Mouse (Mus musculus) embryonic fibroblast, embryonic 13.5 days (primary cell): ENCODE measurements at regions not wholly inside any gene's neighbourhood (a gene's known extent, or its start where the extent isn't known, plus 50 kb on each side); places are given as distances from the start of the nearest gene placed in this dataset.

Experiments used
- H3K27ac ChIP-seq: 2 replicates; pipeline ENCODE4 v1.5.1; 2012; ENCODE audit warnings: low read length, control low read depth, inconsistent platforms; ENCODE audit not compliant: insufficient read depth
- H3K4me1 ChIP-seq: 2 replicates; pipeline ENCODE4 v1.6.1; 2011; ENCODE audit warnings: low read length; ENCODE audit not compliant: control insufficient read depth, insufficient read depth
- H3K4me3 ChIP-seq: 2 replicates; pipeline ENCODE4 v1.5.1; 2011; ENCODE audit warnings: mild to moderate bottlenecking, control low read depth, low read length; ENCODE audit not compliant: insufficient read depth
- CTCF ChIP-seq: IDR thresholded peaks from 2 replicates; pipeline ENCODE4 v1.5.1; 2011; ENCODE audit warnings: mild to moderate bottlenecking, control low read depth, low read length, moderate library complexity, borderline replicate concordance; ENCODE audit not compliant: insufficient read depth
- POLR2A ChIP-seq: IDR thresholded peaks from 2 replicates; pipeline ENCODE4 v1.6.1; 2011; ENCODE audit warnings: low read depth, mild to moderate bottlenecking, control low read depth, low read length, moderate library complexity

DNA sequence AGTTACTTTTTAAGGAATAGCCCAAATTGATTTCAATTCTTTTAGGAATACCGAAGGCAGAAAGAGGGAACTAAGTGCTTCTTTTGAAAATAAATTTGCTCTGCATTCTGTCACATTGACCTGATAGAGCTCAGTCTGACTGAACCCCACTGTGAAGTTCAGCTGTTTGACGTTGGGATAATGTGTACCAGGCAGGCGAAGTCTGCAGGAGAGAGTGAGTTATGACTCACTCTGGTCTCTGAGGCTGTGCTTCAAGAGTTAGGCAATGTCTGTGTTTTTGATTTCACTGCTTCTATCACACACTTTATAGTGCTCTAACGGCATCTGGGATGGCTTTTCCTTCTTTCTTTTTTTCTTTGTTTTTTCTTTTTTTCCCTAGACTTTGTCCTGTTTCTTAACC lies 283.5 kb downstream of the Naf1 start:
- H3K4me3 ChIP-seq: no peak overlapping the region
- H3K27ac ChIP-seq: no peak overlapping the region
- TF ChIP-seq CTCF (no peak), POLR2A (no peak)
- H3K4me1 ChIP-seq: no peaks in the 10 kb centered on the region

DNA sequence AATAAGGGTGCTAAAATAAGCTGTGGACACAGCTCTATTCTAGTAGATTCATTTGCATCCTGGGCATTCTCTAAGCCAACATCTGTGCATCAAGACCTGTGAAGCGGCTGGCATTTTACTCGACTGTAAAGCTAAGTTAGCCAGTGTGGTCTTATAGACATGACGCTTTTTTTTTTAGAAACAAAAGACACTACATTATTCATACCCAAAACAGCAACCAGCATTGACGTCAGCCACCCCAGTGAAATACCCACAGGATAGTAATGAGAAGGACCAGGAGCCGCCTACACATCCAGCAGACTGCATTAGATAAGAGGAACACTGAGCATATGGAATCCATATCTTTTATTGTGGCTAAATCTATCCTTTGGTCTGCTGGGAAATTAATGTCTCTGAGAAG lies 321.7 kb downstream of the Naf1 start:
- no peak overlapping the region for H3K4me3 ChIP-seq
- no peak overlapping the region for H3K27ac ChIP-seq
- no peaks in the 10 kb centered on the region for H3K4me1 ChIP-seq
- TF ChIP-seq POLR2A (no peak), CTCF (no peak)

DNA sequence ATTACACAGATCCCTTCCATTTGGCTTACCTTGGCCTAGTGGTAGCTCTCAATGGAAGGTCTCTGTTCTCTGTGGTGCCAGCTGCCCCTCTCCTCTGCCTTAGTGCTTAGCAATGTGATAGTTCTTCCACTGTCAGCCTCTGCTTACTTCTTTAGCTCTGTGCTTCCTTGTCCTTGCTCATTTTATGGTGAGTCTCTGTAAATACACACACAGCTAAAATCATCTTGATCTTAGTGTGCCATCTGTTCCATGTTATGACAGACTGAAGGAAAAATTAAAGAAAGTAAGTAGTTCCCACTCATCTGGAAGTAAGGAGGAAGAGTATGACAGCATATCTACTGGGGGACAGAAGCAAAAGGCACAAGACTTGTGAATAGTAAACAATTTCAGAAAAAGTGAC lies 324.4 kb upstream of the Nat3 start:
- TF ChIP-seq CTCF: no peak
- TF ChIP-seq POLR2A: no peak
- no peak overlapping the region for H3K27ac ChIP-seq
- H3K4me3 ChIP-seq: no peak overlapping the region
- no peaks in the 10 kb centered on the region for H3K4me1 ChIP-seq

DNA sequence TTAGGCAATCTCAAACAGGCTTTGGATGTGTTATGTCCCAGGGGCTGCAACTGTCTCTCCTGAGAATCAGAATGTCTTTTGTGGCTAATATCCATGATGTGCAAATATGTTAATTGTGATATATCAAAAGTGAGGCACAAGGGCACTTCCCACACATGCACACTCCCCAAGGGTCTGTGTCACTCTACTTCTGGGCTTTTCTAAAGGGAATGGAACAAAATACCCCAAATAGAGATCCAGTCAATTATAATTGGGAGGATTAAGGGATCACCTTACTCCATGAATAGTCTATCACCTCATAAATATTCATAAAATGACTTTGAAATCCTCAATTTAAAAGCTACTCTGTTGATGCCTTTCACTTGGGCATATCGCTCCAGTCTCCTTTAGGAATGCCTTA lies 317.6 kb upstream of the Nat3 start:
- TF ChIP-seq CTCF (no peak), POLR2A (no peak)
- H3K4me1 ChIP-seq: peaks cover 2% of the 10 kb centered on the region; the same call in 1 of the 2 replicates
- no peak overlapping the region for H3K4me3 ChIP-seq
- H3K27ac ChIP-seq: no peak overlapping the region

DNA sequence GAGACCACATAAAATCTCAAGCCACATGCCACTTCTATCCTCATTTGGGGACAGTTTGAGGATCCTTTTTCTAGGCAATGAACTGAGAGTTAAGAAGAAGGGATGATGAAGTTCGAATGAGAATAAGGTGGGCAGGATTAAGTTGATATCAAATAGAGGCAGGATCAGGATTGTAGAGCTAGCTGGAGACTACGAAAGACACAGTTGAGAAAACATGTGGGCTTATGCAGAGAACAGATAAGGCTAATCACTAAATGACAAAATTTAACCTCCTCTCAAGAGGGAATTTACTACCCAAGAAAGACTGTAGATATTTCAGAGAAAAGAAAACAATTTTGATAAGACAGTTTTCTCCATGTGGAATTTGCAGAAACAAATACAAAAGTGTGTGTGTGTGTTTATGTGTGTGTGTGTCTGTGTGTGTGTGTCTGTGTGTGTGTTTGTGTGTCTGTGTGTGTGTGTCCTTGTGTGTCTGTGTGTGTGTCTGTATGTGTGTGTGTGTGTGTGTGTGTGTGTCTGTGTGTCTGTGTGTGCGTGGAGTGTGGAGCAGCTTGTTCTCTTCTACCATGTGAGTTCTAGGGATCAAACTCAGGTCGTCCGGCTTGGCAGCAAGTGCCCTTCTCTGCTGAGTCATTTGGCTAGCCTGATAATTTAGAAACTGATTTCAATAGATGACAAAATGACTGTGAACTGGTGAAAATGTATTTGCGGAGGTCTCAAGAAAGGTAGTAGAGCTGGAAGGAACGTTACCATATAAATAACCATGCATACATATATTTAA lies 291.5 kb upstream of the Nat3 start:
- TF ChIP-seq CTCF (no peak), POLR2A (no peak)
- Histone ChIP-seq H3K4me1 (no peaks in the 10 kb centered on the region), H3K27ac (no peak overlapping the region), H3K4me3 (no peak overlapping the region)

DNA sequence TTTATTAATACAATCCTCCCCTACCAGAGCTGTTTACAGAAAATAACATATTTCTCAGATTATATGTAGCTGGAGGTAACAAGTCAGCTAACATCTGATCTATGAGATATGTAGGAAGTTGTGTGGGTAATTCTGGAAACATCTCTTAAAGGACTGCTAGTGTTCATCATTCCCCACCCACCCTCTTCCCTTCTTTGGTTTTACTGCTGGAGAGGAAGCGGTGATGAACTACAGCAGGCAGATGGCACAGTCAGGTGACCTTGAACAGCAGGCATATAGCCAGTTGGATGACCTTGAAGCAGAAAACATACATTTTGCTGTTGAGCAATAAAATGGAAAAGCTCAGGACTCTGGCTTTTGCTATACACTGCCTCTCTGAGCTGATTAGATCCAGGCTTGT lies 284.7 kb upstream of the Nat3 start:
- TF ChIP-seq CTCF: no peak
- TF ChIP-seq POLR2A: no peak
- Histone ChIP-seq H3K27ac (no peak overlapping the region), H3K4me1 (no peaks in the 10 kb centered on the region), H3K4me3 (no peak overlapping the region)

DNA sequence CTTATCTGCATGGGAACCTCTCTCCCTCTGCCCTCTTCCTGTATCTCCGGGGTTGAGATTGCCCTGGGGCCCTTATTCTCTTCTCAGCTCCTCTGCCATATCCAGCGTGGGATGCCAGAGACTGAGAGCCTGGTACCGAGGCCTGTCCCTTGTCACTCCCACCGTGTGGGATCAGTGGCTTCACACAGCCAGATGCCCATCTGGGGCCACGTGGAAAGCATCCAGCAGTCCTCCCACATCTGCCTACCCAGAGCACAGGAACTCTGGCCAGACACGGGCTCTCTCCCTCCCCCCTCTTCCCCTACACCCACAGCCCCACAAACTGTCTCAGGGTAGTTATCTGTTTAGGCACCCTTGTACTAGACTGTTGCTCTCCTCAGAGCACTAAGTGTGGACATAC lies 244.9 kb upstream of the Nat3 start:
- Histone ChIP-seq H3K4me3 (no peak overlapping the region), H3K4me1 (peaks cover 4% of the 10 kb centered on the region; the same call in 1 of the 2 replicates), H3K27ac (no peak overlapping the region)
- no peak for TF ChIP-seq CTCF
- TF ChIP-seq POLR2A: no peak

DNA sequence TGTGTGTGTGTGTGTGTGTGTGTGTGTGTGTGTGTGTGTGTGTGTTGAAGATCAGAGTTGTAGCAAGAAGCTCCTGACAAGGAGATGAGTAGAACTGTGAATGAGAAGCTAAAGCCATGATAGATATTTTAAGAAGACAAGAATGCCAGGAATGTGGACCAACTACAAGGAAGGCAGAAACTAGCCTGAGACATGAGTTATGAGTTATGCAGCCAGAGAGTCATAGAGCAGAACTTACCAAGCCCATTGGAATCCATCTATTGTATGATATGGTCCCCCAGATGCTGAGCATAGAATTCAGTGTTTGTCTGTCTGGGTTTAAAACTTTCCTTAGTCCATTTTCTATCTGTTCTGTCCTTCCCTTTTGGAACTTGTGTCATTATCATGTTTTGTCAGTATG lies 244.2 kb upstream of the Nat3 start:
- no peak overlapping the region for H3K4me3 ChIP-seq
- peak overlapping the region; percentile 60; the same call in 1 of the 2 replicates for H3K27ac ChIP-seq
- H3K4me1 ChIP-seq: peaks cover 4% of the 10 kb centered on the region; the same call in 1 of the 2 replicates
- TF ChIP-seq POLR2A (no peak), CTCF (no peak)

DNA sequence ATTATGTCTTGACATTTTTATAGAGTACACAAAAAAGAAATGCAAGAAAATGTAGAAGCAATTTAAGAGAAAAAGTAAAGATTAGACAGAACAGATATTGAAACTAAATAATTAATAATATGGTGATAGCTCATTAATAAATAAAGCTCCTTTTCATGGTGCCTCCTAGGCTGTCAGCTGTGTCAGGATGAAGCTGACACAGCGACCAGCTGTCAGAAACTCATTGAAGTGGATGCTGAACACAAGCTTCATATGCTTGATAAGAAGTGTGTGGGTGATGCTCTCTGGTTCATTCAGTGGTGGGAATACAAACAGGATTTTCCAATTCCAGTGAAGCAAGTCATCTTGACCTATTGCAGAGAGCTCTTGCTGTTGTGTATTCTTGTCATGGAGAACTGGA lies 213.2 kb upstream of the Nat3 start:
- TF ChIP-seq POLR2A (no peak), CTCF (no peak)
- no peak overlapping the region for H3K4me3 ChIP-seq
- no peak overlapping the region for H3K27ac ChIP-seq
- no peaks in the 10 kb centered on the region for H3K4me1 ChIP-seq

DNA sequence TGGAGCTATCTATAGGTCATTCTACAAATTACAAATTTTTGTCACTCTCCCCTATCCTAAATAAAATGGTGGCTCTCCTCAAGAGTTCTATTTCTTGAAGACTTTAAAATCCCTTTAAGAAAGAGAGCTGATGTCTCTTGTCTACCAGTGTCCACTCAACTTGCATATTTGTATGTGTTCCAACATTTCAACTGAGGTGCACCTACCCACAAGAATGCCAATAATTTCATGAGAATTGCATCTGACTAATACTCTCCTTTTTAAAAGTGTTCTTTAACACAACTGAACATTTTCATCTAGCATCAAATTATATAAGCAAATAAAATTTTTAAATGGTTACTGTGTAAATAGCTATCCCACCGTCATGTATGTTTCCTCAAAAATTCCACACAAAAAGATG lies 206.3 kb upstream of the Nat3 start:
- Histone ChIP-seq H3K4me1 (no peaks in the 10 kb centered on the region), H3K27ac (no peak overlapping the region), H3K4me3 (no peak overlapping the region)
- TF ChIP-seq POLR2A: no peak
- no peak for TF ChIP-seq CTCF
